Mouse (Mus musculus) gastrocnemius, postnatal 25 days (tissue): Measurements from ENCODE around the gene Hapln3. TPM values are rescaled to one million over a fixed set of nuclear protein-coding genes. Genes with fewer than 3 reads are reported as not detected.

Source experiments
- DNase-seq: peaks from one replicate; pipeline ENCODE4 v3.0.0; 2022
- total RNA-seq, 2 experiments: library from RNA; stranded (reverse); gene quantifications; 1 replicate in 1 of 2; 2 replicates in 1 of 2; pipeline ENCODE4 v1.2.3; 2021

Hapln3 gene
- total RNA-seq, 2 experiments from 2014 or later: 0.18 to 0.54 TPM

DNA sequence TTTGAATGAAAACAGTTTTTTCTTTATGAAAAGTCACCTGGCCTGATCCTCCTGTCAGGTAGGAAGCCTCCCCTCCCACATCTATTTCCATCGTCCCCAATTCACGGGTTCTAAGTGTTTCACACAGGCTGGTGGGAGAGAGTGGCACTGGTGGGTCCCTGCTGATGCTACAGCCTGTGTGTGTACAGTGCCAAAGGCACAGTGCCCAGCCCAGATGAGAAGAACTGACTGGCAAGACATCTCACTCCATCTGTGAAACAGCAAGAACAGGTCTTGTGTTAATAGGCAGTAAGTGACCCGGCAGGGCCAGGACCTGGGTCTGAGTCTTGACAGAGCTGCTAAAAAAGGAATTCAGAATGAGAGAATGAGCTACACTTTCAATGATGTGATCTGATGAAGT, 51.6 kb downstream of the Hapln3 start:
- DNase-seq: no peak

GRCm38 (mm10) chr7:79068231-79068630, 62.6 kb downstream of the Hapln3 start:
- DNase-seq: no peak

GRCm38 (mm10) chr7:79067466-79067865, 63.4 kb downstream of the Hapln3 start:
- DNase-seq: no peak

Other genes with a start within 250 kb of the Hapln3 start
- gene Aen, start 235.2 kb downstream of the Hapln3 start, total RNA-seq: 10 to 100 TPM; 42.4 to 44.6 TPM
- 1 to 10 TPM in 1 of 2 experiments, under 1 TPM in 1; 0.69 to 3.2 TPM for gene Isg20, start 217.6 kb downstream of the Hapln3 start, total RNA-seq
- gene Acan, start 77.5 kb downstream of the Hapln3 start, total RNA-seq: under 1 TPM; 0.43 to 0.48 TPM
- 10 to 100 TPM; 46.9 to 52.5 TPM for gene Mfge8, start 18.0 kb upstream of the Hapln3 start, total RNA-seq
- 1 to 10 TPM; 6.1 to 7.1 TPM for gene Abhd2, start 142.2 kb upstream of the Hapln3 start, total RNA-seq